Mouse (Mus musculus): Measurements from ENCODE around the gene 2410004P03Rik. TPM values are rescaled to one million over a fixed set of nuclear protein-coding genes. Genes with fewer than 3 reads are reported as not detected.

The 2410004P03Rik gene
- polyA plus RNA-seq (2015; fragmentation: Nextera tagmentation; extraction: Ambion mirVana) = 0.07 TPM in 1 of 2 replicates, not detected in the other

- Histone ChIP-seq H3K36me3 (ENCODE audit: control insufficient read depth, insufficient read depth) (no peaks in the 10 kb centered on the region), H3K9me3 (replicated peaks; ENCODE audit: control insufficient read depth, low read length) (peaks cover 5% of the 10 kb centered on the region), H3K9ac (ENCODE audit: low read depth, low read length) (no peak within 1 kb of the TSS), H3K27ac (ENCODE audit: low read length) (no peak within 1 kb of the TSS), H3K27me3 (ENCODE audit: control insufficient read depth, insufficient read depth, low read depth, low read length) (no peaks in the 10 kb centered on the region), H3K4me1 (ENCODE audit: control insufficient read depth, low read depth, low read length) (peaks cover 3% of the 10 kb centered on the region; the same call in 1 of the 2 replicates), H3K4me3 (ENCODE audit: low read depth, low read length) (peak within 1 kb of the TSS; percentile 51), H3K4me2 (ENCODE audit: low read depth, low read length) (peak within 1 kb of the TSS; percentile 67)
- WGBS (ENCODE audit: insufficient replicate concordance) = 8% methylated on average over 29 of the region's 29 CpGs
- ATAC-seq (ENCODE audit: low read depth) = peak; percentile 63
Observed at GRCm38 (mm10) chr12:17011100-17011870, at the start of gene 2410004P03Rik. Gene 2410004P03Rik, minus strand, starts transcription at chr12:17011727.

DNA sequence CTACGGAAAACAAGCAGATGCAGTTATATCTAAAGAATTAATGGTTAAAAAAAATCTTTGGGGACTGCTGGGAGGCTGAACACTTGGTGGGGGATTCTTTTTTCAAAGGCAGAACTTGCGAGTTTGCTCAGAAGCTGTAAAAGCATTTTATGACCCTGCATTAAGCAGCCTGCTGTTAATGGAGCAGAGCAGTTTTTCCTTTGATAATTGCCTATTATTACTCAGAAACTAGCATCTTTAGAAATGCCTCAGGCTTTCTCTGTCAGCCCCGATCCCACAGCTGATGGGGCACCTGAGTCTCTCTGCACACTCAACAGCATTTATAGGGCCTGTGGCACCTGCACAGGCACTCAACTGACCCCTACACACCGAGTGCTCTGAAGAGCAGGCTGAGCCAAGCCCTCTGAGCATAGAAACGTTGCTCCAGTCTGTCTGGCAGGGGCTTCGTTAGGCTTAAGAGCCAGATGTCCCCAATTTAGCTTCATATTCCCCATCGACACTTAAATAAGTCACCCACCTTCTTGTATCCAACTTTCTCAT lies 49.7 kb upstream of the 2410004P03Rik start:
- ATAC-seq (ENCODE audit: low read depth) = no peak
- no peak overlapping the region for H3K9ac ChIP-seq (ENCODE audit: low read depth, low read length)
- no peak overlapping the region for H3K4me2 ChIP-seq (ENCODE audit: low read depth, low read length)
- H3K27ac ChIP-seq (ENCODE audit: low read length) = no peak overlapping the region
- H3K4me1 ChIP-seq (ENCODE audit: control insufficient read depth, low read depth, low read length) = no peaks in the 10 kb centered on the region
- H3K4me3 ChIP-seq (ENCODE audit: low read depth, low read length) = no peak overlapping the region
- H3K36me3 ChIP-seq (ENCODE audit: control insufficient read depth, insufficient read depth) = no peaks in the 10 kb centered on the region
- H3K9me3 ChIP-seq (replicated peaks; ENCODE audit: control insufficient read depth, low read length) = no peaks in the 10 kb centered on the region
- 31% methylated on average over 7 of the region's 7 CpGs for WGBS (ENCODE audit: insufficient replicate concordance)
- no peaks in the 10 kb centered on the region for H3K27me3 ChIP-seq (ENCODE audit: control insufficient read depth, insufficient read depth, low read depth, low read length)

DNA sequence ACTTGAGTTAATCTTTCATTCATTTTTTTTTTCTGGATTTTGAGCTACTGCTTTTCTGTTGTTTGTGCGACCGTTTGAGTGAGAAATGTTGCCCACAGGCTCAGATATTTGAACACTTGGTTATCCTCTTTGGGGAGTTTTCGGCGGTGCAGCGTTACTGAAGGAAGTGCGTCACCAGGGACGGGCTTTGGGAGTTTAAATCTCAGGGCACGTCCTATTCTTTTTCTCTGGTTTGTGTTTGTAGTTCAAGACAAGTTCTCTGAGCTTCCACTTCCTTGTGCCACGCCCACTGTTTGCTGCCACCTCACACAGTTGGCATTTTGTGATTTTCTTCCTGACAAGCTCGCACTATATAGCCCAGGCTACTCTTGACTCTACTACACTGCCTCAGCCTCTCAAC lies 47.0 kb upstream of the 2410004P03Rik start:
- H3K27ac ChIP-seq (ENCODE audit: low read length) = no peak overlapping the region
- no peaks in the 10 kb centered on the region for H3K9me3 ChIP-seq (replicated peaks; ENCODE audit: control insufficient read depth, low read length)
- 51% methylated on average over 10 of the region's 10 CpGs for WGBS (ENCODE audit: insufficient replicate concordance)
- no peaks in the 10 kb centered on the region for H3K4me1 ChIP-seq (ENCODE audit: control insufficient read depth, low read depth, low read length)
- no peak overlapping the region for H3K4me2 ChIP-seq (ENCODE audit: low read depth, low read length)
- no peak for ATAC-seq (ENCODE audit: low read depth)
- no peak overlapping the region for H3K4me3 ChIP-seq (ENCODE audit: low read depth, low read length)
- no peak overlapping the region for H3K9ac ChIP-seq (ENCODE audit: low read depth, low read length)
- no peaks in the 10 kb centered on the region for H3K36me3 ChIP-seq (ENCODE audit: control insufficient read depth, insufficient read depth)
- no peaks in the 10 kb centered on the region for H3K27me3 ChIP-seq (ENCODE audit: control insufficient read depth, insufficient read depth, low read depth, low read length)

- WGBS (ENCODE audit: insufficient replicate concordance) = 56% methylated on average over 8 of the region's 8 CpGs
- H3K4me2 ChIP-seq (ENCODE audit: low read depth, low read length) = no peak overlapping the region
- H3K27ac ChIP-seq (ENCODE audit: low read length) = no peak overlapping the region
- no peak for ATAC-seq (ENCODE audit: low read depth)
- H3K27me3 ChIP-seq (ENCODE audit: control insufficient read depth, insufficient read depth, low read depth, low read length) = no peaks in the 10 kb centered on the region
- H3K4me1 ChIP-seq (ENCODE audit: control insufficient read depth, low read depth, low read length) = no peaks in the 10 kb centered on the region
- H3K4me3 ChIP-seq (ENCODE audit: low read depth, low read length) = no peak overlapping the region
- H3K36me3 ChIP-seq (ENCODE audit: control insufficient read depth, insufficient read depth) = no peaks in the 10 kb centered on the region
- no peak overlapping the region for H3K9ac ChIP-seq (ENCODE audit: low read depth, low read length)
- H3K9me3 ChIP-seq (replicated peaks; ENCODE audit: control insufficient read depth, low read length) = no peaks in the 10 kb centered on the region
Observed at GRCm38 (mm10) chr12:17057110-17057509, 45.6 kb upstream of the 2410004P03Rik start.

GRCm38 (mm10) chr12:17055766-17056165 lies 44.2 kb upstream of the 2410004P03Rik start:
- Histone ChIP-seq H3K9ac (ENCODE audit: low read depth, low read length) (no peak overlapping the region), H3K27me3 (ENCODE audit: control insufficient read depth, insufficient read depth, low read depth, low read length) (no peaks in the 10 kb centered on the region), H3K36me3 (ENCODE audit: control insufficient read depth, insufficient read depth) (no peaks in the 10 kb centered on the region), H3K4me2 (ENCODE audit: low read depth, low read length) (no peak overlapping the region), H3K4me3 (ENCODE audit: low read depth, low read length) (no peak overlapping the region), H3K9me3 (replicated peaks; ENCODE audit: control insufficient read depth, low read length) (no peaks in the 10 kb centered on the region), H3K4me1 (ENCODE audit: control insufficient read depth, low read depth, low read length) (no peaks in the 10 kb centered on the region), H3K27ac (ENCODE audit: low read length) (no peak overlapping the region)
- ATAC-seq (ENCODE audit: low read depth) = no peak
- WGBS (ENCODE audit: insufficient replicate concordance) = 65% methylated on average over 4 of the region's 4 CpGs

DNA sequence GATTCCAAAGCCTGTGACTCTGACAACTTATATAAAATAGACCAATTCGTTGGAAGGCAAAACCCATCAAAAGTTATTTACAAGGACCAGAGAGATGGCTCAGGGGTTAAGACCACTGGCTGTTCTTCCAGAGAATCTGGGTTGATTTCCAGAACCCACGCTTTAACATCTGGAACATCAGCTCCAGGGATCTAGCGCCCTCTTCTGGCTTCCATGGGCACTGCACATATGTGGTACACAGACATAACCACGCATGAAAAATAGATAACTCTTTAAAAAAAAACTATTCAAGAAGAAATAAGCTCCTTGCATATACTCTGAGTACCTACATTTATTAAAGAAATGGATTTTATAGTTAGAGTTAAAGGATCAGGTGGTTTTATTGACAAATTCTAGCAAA lies 43.2 kb upstream of the 2410004P03Rik start:
- Histone ChIP-seq H3K27ac (ENCODE audit: low read length) (no peak overlapping the region), H3K27me3 (ENCODE audit: control insufficient read depth, insufficient read depth, low read depth, low read length) (no peaks in the 10 kb centered on the region), H3K4me3 (ENCODE audit: low read depth, low read length) (no peak overlapping the region), H3K4me1 (ENCODE audit: control insufficient read depth, low read depth, low read length) (no peaks in the 10 kb centered on the region), H3K9ac (ENCODE audit: low read depth, low read length) (no peak overlapping the region), H3K9me3 (replicated peaks; ENCODE audit: control insufficient read depth, low read length) (no peaks in the 10 kb centered on the region), H3K36me3 (ENCODE audit: control insufficient read depth, insufficient read depth) (no peaks in the 10 kb centered on the region), H3K4me2 (ENCODE audit: low read depth, low read length) (no peak overlapping the region)
- ATAC-seq (ENCODE audit: low read depth) = no peak
- WGBS (ENCODE audit: insufficient replicate concordance) = 42% methylated on average over 4 of the region's 4 CpGs

DNA sequence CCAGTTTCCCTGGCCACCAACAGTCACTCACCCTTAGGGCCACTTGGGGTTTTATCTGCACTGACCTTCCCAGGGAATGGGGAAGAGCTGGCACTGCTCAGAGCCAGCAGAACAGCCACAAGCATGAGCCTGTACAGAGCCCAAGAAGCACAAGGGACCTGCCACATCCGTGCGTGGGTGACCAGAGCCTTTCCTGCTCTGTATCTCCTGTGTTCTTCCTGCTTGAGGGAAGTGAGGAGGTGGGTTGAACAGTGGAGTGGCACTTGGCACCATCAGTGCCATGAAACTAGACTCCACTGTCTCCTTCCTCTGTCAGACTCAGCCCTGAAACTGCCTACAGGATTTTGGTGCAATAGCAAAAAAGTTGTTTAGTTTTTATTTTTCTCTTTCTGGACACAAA lies 41.1 kb upstream of the 2410004P03Rik start:
- Histone ChIP-seq H3K9ac (ENCODE audit: low read depth, low read length) (no peak overlapping the region), H3K27me3 (ENCODE audit: control insufficient read depth, insufficient read depth, low read depth, low read length) (no peaks in the 10 kb centered on the region), H3K4me2 (ENCODE audit: low read depth, low read length) (no peak overlapping the region), H3K9me3 (replicated peaks; ENCODE audit: control insufficient read depth, low read length) (no peaks in the 10 kb centered on the region), H3K4me3 (ENCODE audit: low read depth, low read length) (no peak overlapping the region), H3K4me1 (ENCODE audit: control insufficient read depth, low read depth, low read length) (no peaks in the 10 kb centered on the region), H3K36me3 (ENCODE audit: control insufficient read depth, insufficient read depth) (no peaks in the 10 kb centered on the region), H3K27ac (ENCODE audit: low read length) (no peak overlapping the region)
- no peak for ATAC-seq (ENCODE audit: low read depth)
- 54% methylated on average over 2 of the region's 2 CpGs for WGBS (ENCODE audit: insufficient replicate concordance)

DNA sequence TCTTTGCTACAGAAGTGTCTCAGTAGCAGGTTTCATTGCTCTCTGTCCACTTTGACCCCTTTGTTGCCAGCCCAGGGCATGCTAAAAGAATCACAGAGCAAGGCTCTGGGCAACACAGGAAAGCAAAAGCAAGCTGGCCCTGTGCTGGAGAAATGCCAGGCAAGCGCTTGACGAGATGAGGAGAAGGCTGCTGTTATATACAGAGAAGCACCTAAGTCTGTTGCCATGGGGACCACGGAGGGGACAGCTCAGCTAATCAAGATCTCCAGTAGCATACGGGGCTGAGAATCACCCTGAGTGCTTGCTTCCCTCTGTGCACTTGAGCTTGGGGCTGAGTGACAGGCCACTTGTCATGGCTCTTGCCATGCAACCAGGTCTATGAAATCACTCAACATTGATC lies 39.5 kb upstream of the 2410004P03Rik start:
- H3K27me3 ChIP-seq (ENCODE audit: control insufficient read depth, insufficient read depth, low read depth, low read length) = no peaks in the 10 kb centered on the region
- ATAC-seq (ENCODE audit: low read depth) = no peak
- H3K9ac ChIP-seq (ENCODE audit: low read depth, low read length) = no peak overlapping the region

GRCm38 (mm10) chr12:17049796-17050195 lies 38.3 kb upstream of the 2410004P03Rik start:
- Histone ChIP-seq H3K27me3 (ENCODE audit: control insufficient read depth, insufficient read depth, low read depth, low read length) (no peaks in the 10 kb centered on the region), H3K36me3 (ENCODE audit: control insufficient read depth, insufficient read depth) (no peaks in the 10 kb centered on the region), H3K4me2 (ENCODE audit: low read depth, low read length) (no peak overlapping the region), H3K4me1 (ENCODE audit: control insufficient read depth, low read depth, low read length) (no peaks in the 10 kb centered on the region), H3K9me3 (replicated peaks; ENCODE audit: control insufficient read depth, low read length) (no peaks in the 10 kb centered on the region), H3K4me3 (ENCODE audit: low read depth, low read length) (no peak overlapping the region), H3K9ac (ENCODE audit: low read depth, low read length) (no peak overlapping the region), H3K27ac (ENCODE audit: low read length) (no peak overlapping the region)
- 58% methylated on average over 1 of the region's 1 CpGs for WGBS (ENCODE audit: insufficient replicate concordance)
- ATAC-seq (ENCODE audit: low read depth) = no peak

More for the DNA sequence above, 39.5 kb upstream of the 2410004P03Rik start:
- H3K4me1 ChIP-seq (ENCODE audit: control insufficient read depth, low read depth, low read length) = no peaks in the 10 kb centered on the region
- no peak overlapping the region for H3K4me3 ChIP-seq (ENCODE audit: low read depth, low read length)
- H3K36me3 ChIP-seq (ENCODE audit: control insufficient read depth, insufficient read depth) = no peaks in the 10 kb centered on the region
- H3K27ac ChIP-seq (ENCODE audit: low read length) = no peak overlapping the region
- H3K9me3 ChIP-seq (replicated peaks; ENCODE audit: control insufficient read depth, low read length) = no peaks in the 10 kb centered on the region
- H3K4me2 ChIP-seq (ENCODE audit: low read depth, low read length) = no peak overlapping the region
- WGBS (ENCODE audit: insufficient replicate concordance) = 46% methylated on average over 4 of the region's 4 CpGs

All from liver, embryonic 16.5 days (tissue).